Mouse (Mus musculus) E14TG2a.4 (cell line): Measurements from ENCODE around the gene Chst13.

ENCODE experiments used
- H3K27me3 ChIP-seq: 2 replicates; pipeline ENCODE4 v1.6.1; 2014; ENCODE audit warnings: low read length, control low read depth; ENCODE audit not compliant: insufficient read depth
- H3K36me3 ChIP-seq: 2 replicates; pipeline ENCODE4 v1.6.1; 2014; ENCODE audit warnings: low read length, control low read depth; ENCODE audit not compliant: insufficient read depth
- H3K4me1 ChIP-seq: replicated peaks from 2 replicates; pipeline ENCODE4 v1.6.1; 2014; ENCODE audit warnings: low read depth, low read length, control low read depth
- H3K4me3 ChIP-seq: replicated peaks from 2 replicates; pipeline ENCODE4 v1.5.1; 2014; ENCODE audit warnings: mild to moderate bottlenecking, low read length
- H3K9me3 ChIP-seq: 2 replicates; pipeline ENCODE4 v1.6.1; 2014; ENCODE audit warnings: low read length, control low read depth
- CTCF ChIP-seq: conservative IDR thresholded peaks from 2 replicates; pipeline ENCODE4 v1.5.1; 2014; ENCODE audit warnings: low read length
- NANOG ChIP-seq: IDR thresholded peaks from 2 replicates; pipeline ENCODE4 v1.6.1; 2014; ENCODE audit warnings: borderline replicate concordance, low read length, mixed read lengths
- POU5F1 ChIP-seq: IDR thresholded peaks from 2 replicates; pipeline ENCODE4 v1.6.1; 2014; ENCODE audit warnings: low read length, borderline replicate concordance

Chst13 gene

DNA sequence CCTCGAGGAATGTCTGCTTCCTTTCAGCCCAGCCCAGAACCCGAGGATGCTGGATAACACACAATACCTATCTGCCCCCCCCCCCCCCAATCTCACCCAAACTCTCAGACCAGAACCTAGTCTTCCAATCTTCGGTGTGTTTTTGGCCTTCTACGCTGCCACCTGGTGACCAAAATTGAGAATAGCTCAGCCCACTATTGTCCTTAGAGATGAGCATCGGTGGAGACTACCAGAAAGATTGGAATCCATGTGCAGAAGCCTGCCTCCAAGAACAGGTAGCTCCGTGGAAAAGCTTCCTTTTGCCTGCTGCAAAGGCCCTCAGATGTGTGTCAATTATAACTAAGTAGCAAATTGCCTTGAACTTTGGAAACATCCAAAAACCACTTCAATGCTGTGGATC, 2.7 kb upstream of the Chst13 start:
- Histone ChIP-seq H3K27me3 (peaks cover 45% of the 10 kb centered on the region), H3K9me3 (0 out of 2 replicates have a peak, but pooled peaks cover 4% of the 10 kb centered on the region), H3K36me3 (no peaks in the 10 kb centered on the region), H3K4me1 (peaks cover 13% of the 10 kb centered on the region), H3K4me3 (no peak overlapping the region)
- TF ChIP-seq POU5F1 = no peak
- TF ChIP-seq CTCF = peak; percentile 55
- TF ChIP-seq NANOG = no peak

DNA sequence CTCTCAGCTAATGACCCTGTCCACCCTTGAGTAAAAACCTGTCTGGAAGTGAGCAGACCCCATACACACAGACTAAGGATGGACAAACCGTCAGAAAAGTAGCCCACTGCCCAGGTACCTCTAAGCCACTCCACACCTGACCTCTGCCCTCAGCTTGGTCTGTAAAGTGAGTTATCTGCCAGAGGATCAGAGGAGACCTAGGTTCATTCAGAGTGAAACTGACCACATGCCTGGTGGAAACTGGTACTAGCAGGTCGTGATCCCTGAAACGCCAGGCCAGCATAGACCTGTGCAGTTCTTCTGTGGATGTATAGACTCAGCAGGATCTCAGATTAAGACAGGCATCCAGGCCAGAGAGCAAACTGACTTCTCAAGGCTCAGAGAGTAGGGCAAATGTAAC, 522 bp downstream of the Chst13 start:
- no peak for TF ChIP-seq CTCF
- TF ChIP-seq NANOG = no peak
- no peak for TF ChIP-seq POU5F1
- no peaks in the 10 kb centered on the region for H3K9me3 ChIP-seq
- H3K4me3 ChIP-seq = peak overlapping the region; percentile 69
- H3K27me3 ChIP-seq = peaks cover 41% of the 10 kb centered on the region
- H3K36me3 ChIP-seq = no peaks in the 10 kb centered on the region
- H3K4me1 ChIP-seq = peaks cover 20% of the 10 kb centered on the region

DNA sequence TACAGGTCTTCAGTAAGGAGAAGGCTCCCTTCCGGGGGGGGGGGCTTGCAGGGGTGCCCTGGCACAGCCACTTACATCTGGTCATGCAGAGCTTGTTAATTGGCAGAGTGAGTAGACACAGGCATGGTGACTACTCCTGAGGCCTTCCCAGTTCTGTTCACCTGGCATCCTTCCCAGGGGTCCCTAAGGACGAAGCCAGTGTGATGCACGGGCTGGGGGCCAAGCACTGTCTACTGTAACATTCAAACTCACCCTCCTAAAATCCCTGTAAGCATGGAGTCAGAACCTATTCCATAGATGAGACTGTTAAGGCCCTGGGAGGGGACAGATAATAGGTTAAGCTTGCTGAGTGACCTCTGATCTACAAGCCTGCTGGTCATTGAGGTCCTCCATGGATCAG, 959 bp downstream of the Chst13 start:
- no peak for TF ChIP-seq POU5F1
- TF ChIP-seq CTCF = no peak
- TF ChIP-seq NANOG = no peak
- H3K9me3 ChIP-seq = no peaks in the 10 kb centered on the region
- H3K4me3 ChIP-seq = no peak overlapping the region
- H3K27me3 ChIP-seq = peaks cover 41% of the 10 kb centered on the region
- no peaks in the 10 kb centered on the region for H3K36me3 ChIP-seq
- H3K4me1 ChIP-seq = peaks cover 20% of the 10 kb centered on the region

DNA sequence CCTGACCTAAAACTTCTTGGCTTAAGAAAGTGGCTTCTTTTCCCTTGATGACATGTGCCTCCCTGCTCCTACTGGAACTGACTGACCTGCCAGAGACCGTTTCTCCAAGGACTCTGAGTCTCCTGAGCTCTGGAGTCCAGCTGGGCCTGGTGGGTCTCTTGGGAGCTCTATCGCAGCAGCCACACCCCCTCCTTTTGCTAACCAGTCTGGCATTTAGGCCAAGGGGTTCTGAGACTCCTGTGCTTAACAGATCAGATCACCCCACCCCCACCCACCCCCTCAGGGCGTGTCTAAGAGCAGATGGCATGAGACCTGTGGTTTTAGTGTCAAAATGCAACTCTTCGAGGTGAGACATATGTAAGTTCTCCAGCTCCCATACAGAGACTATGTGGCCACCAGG, 3.2 kb downstream of the Chst13 start:
- TF ChIP-seq CTCF (no peak), POU5F1 (no peak), NANOG (no peak)
- Histone ChIP-seq H3K9me3 (peaks cover 18% of the 10 kb centered on the region), H3K27me3 (peaks cover 36% of the 10 kb centered on the region), H3K4me3 (no peak overlapping the region), H3K4me1 (peaks cover 20% of the 10 kb centered on the region), H3K36me3 (no peaks in the 10 kb centered on the region)

DNA sequence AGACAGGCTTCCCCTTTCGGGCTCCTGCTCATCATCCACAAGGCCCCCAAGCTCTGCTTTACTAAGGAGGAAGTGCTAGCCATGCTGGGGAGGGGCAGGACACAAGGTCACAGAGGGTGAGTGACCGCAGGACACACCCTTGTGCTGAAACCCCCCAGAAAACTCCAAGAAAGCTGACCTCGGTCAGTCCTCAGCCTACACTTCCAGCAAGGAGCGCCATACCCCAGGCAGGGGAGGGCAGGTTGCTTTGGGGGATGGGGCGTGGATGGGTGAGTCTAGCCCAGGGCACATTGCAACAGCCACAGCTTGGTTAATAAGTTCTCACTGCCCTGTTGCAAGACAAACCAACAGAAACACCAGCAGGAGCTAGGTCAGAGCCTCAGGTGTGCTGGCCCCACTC, 4.6 kb downstream of the Chst13 start:
- peaks cover 32% of the 10 kb centered on the region for H3K9me3 ChIP-seq
- peaks cover 23% of the 10 kb centered on the region for H3K27me3 ChIP-seq
- peaks cover 17% of the 10 kb centered on the region for H3K4me1 ChIP-seq
- H3K36me3 ChIP-seq = no peaks in the 10 kb centered on the region
- no peak overlapping the region for H3K4me3 ChIP-seq
- TF ChIP-seq NANOG (no peak), POU5F1 (no peak), CTCF (no peak)

DNA sequence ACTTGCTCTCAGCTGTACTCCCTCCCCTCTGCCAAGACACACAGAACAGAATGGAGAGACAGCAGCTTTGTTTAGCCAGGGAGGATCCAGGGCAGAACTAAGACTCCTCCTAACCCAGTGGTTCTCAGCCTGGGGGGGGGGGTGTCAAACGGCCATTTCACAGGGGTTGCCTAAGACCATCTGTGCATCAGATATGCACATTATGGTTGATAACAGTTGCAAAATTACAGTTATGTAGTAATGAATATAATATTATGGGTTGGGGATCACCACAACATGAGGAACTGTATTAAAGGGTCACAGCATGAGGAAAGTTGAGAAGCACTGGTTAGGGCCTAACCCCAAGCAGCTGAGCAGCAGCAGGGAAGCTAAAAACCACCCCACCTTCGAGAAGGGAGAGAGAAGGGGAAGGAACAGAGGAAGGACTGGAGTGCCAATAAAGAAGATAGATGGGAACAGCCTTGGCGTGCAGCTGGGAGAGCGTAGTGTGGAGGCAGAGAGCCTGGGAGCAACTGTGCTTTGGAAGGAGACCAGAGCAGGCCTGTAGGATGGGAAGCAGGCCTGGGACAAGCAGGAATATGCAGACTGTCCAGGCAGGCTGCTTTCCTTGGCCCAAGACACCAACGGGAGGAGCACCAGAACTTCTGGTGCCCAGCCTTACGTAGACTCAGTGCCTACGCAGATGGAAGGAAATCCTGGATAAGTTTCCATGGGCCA, 5.4 kb downstream of the Chst13 start:
- H3K4me3 ChIP-seq = no peak overlapping the region
- no peaks in the 10 kb centered on the region for H3K36me3 ChIP-seq
- H3K4me1 ChIP-seq = peaks cover 9% of the 10 kb centered on the region; the same call in 1 of the 2 replicates
- peaks cover 15% of the 10 kb centered on the region for H3K27me3 ChIP-seq
- no peak for TF ChIP-seq NANOG
- TF ChIP-seq CTCF = no peak
- TF ChIP-seq POU5F1 = no peak
- H3K9me3 ChIP-seq = peaks cover 34% of the 10 kb centered on the region

DNA sequence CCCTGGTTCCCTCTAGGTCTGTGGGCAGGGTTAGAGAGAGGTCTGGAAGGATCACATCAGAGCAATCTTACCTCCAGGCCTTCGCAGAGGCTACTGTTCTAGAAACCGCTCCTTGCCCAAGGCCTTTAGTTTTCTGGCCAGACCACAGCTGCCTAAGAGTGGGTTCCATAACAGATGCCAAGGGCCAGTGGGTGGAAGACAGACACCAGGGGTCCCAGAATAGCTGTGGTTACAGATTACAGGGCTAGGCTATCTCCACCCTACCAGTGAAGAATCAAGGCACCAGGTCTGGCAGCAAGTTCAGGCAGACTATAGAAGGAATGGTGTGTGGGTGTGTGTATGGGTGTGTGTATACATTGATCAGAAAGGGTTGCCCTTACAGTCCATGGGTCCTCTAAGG, 6.0 kb downstream of the Chst13 start:
- H3K27me3 ChIP-seq = peaks cover 8% of the 10 kb centered on the region
- no peak overlapping the region for H3K4me3 ChIP-seq
- H3K4me1 ChIP-seq = 0 out of 2 replicates have a peak, but pooled peaks cover 7% of the 10 kb centered on the region
- TF ChIP-seq NANOG = no peak
- TF ChIP-seq POU5F1 = no peak
- TF ChIP-seq CTCF = no peak
- no peaks in the 10 kb centered on the region for H3K36me3 ChIP-seq
- H3K9me3 ChIP-seq = peaks cover 34% of the 10 kb centered on the region

DNA sequence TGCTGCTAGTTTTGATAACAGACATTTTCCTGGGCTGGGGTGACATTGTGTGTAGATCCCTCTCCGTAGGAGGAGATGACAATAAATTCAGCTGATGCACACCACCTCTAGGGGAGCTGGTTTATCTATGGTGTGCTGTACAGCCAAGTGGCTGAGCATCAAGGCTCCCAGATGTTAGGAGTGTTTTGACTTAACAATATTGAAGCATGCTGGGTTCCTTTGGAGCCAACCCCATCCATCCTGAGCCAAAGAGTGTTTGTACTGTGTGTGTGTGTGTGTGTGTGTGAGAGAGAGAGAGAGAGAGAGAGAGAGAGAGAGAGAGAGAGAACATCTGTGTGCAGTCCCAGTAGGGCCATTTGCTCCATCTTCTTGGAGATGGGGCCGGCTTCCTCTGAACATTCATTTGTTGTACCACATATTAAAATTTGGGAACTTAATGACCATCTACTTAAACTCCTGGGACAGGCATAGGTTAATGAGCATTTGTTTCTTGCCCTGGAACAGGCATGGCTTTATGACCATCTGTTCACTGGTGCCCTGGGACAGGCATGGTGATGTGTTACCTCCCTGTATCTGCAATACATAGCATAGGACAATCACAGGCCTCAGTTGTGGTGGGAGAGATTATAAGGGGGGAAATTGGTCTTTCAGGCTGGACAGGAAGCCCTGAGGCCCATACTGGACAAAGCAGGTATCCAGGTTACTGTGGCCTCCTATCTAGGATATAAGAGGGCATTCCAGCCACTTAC, 7.3 kb downstream of the Chst13 start:
- Histone ChIP-seq H3K27me3 (no peaks in the 10 kb centered on the region; the same call in 1 of the 2 replicates), H3K9me3 (peaks cover 34% of the 10 kb centered on the region), H3K4me1 (0 out of 2 replicates have a peak, but pooled peaks cover 7% of the 10 kb centered on the region), H3K4me3 (no peak overlapping the region), H3K36me3 (no peaks in the 10 kb centered on the region)
- TF ChIP-seq NANOG = no peak
- no peak for TF ChIP-seq POU5F1
- no peak for TF ChIP-seq CTCF
